10 mouse cellular contexts compared by ENCODE assay signal in the genomic region with DNA sequence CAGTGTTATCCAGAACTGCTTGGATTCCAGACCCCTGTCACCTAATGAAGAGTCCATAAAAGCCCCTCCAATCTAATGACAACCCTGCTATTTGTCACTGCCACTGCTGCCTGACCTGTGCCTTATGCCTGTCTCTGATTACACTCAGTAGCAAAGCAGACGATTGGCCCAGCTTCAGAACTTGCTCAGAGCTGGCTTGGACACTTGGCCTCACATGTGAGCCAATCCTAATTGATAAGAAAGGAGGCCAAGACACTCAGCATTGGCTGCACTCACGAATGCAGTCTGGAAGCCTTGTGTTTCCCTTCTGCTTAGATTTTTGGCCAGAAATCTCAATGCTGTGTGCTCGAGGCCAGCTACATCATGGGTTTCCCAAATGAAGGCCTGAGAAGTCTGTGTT. TPM values are rescaled to one million over a fixed set of nuclear protein-coding genes. Genes with fewer than 3 reads are reported as not detected.
DNase-seq lines count a peak whose midpoint lies in the region; ATAC-seq and TF ChIP-seq lines count a peak whose summit lies in the region.
"Had no signal": no experiment of that assay in that cellular context is flagged by ENCODE, and none has a peak within 500 bp of the region (broad histone marks: within the 10 kb centered on the region; RNA-seq: fewer than 3 reads in every experiment).

No protein-coding gene starts in this region.

- no peak for ATAC-seq in megakaryocyte, adult 5-6 weeks (ENCODE audit: poor library complexity, severe bottlenecking)
- peak; percentile 40 for ATAC-seq in heart, postnatal 0 days (ENCODE audit: insufficient read depth, low read depth)
- peak; percentile 16; the same call in 1 of the 2 replicates for ATAC-seq in megakaryocyte-erythroid progenitor cell, adult 5-6 weeks (replicated peaks; ENCODE audit: low FRiP score, low TSS enrichment, poor library complexity, severe bottlenecking)

- no peak overlapping the region for H3K4me2 ChIP-seq in heart, postnatal 0 days (ENCODE audit: low read depth, low read length)
- H3K4me2 ChIP-seq: embryonic facial prominence, embryonic 15.5 days had no signal

- no peak for TF ChIP-seq EP300 in heart, postnatal 0 days (IDR thresholded peaks at IDR 0.05; ENCODE audit: low read depth)

- peaks cover 89% of the 10 kb centered on the region for H3K4me1 ChIP-seq in megakaryocyte, embryonic 14.5 days
- H3K4me1 ChIP-seq in heart, postnatal 0 days (ENCODE audit: control insufficient read depth, insufficient read depth) = 0 out of 2 replicates have a peak, but pooled peaks cover 10% of the 10 kb centered on the region
- peaks cover 8% of the 10 kb centered on the region for H3K4me1 ChIP-seq in midbrain, embryonic 10.5 days

- H3K27me3 ChIP-seq in megakaryocyte, embryonic 14.5 days (replicated peaks) = peaks cover 7% of the 10 kb centered on the region
- no peaks in the 10 kb centered on the region for H3K27me3 ChIP-seq in heart, postnatal 0 days (ENCODE audit: control insufficient read depth, insufficient read depth, low read length)
- no peaks in the 10 kb centered on the region for H3K27me3 ChIP-seq in midbrain, embryonic 10.5 days (ENCODE audit: low read depth, poor library complexity, severe bottlenecking)
- H3K27me3 ChIP-seq: embryonic facial prominence, embryonic 15.5 days had no signal

- 26% methylated on average over 3 of the region's 3 CpGs for WGBS in heart, postnatal 0 days
- WGBS in midbrain, embryonic 10.5 days = 77% methylated on average over 3 of the region's 3 CpGs

- peaks cover 38% of the 10 kb centered on the region for H3K9me3 ChIP-seq in megakaryocyte, embryonic 14.5 days
- H3K9me3 ChIP-seq in heart, postnatal 0 days (replicated peaks; ENCODE audit: control insufficient read depth, low read length) = peaks cover 21% of the 10 kb centered on the region
- peaks cover 3% of the 10 kb centered on the region; the same call in 1 of the 2 replicates for H3K9me3 ChIP-seq in midbrain, embryonic 10.5 days (replicated peaks)

- DNase-seq in cerebellum, postnatal 14 days = peak; percentile 91 to 92
- DNase-seq in heart, postnatal 0 days (ENCODE audit: low spot score) = no peak
- DNase-seq in midbrain, embryonic 10.5 days (ENCODE audit: low spot score) = no peak
- DNase-seq in layer of hippocampus, adult 2 months (ENCODE audit: low spot score in 2 of 2) = no peak
- DNase-seq: kidney, postnatal 36 days had no signal

- no peak for TF ChIP-seq CTCF in heart, postnatal 0 days (IDR thresholded peaks at IDR 0.05; ENCODE audit: low read depth)
- TF ChIP-seq CTCF in layer of hippocampus, adult 2 months (conservative IDR thresholded peaks at IDR 0.05) = no peak

- H3K36me3 ChIP-seq in megakaryocyte, embryonic 14.5 days (replicated peaks; ENCODE audit: low read length) = peaks cover 36% of the 10 kb centered on the region
- peaks cover 11% of the 10 kb centered on the region for H3K36me3 ChIP-seq in heart, postnatal 0 days (replicated peaks; ENCODE audit: control insufficient read depth, insufficient read depth, low read length)
- no peaks in the 10 kb centered on the region for H3K36me3 ChIP-seq in midbrain, embryonic 10.5 days

- no peak overlapping the region for H3K9ac ChIP-seq in heart, postnatal 0 days (replicated peaks; ENCODE audit: low read depth, low read length)
- H3K9ac ChIP-seq: embryonic facial prominence, embryonic 15.5 days had no signal

- H3K27ac ChIP-seq in heart, postnatal 0 days (ENCODE audit: low read depth) = no peak overlapping the region
- H3K27ac ChIP-seq in midbrain, embryonic 10.5 days (replicated peaks) = no peak overlapping the region
- H3K27ac ChIP-seq in layer of hippocampus, adult 2 months = no peak overlapping the region
- H3K27ac ChIP-seq: embryonic facial prominence, embryonic 15.5 days had no signal

- H3K4me3 ChIP-seq in megakaryocyte, embryonic 14.5 days (replicated peaks) = peak overlapping the region; percentile 34
- no peak overlapping the region for H3K4me3 ChIP-seq in heart, postnatal 0 days (ENCODE audit: low read depth, low read length)
- no peak overlapping the region for H3K4me3 ChIP-seq in midbrain, embryonic 10.5 days
- H3K4me3 ChIP-seq in layer of hippocampus, adult 2 months = no peak overlapping the region
- H3K4me3 ChIP-seq: embryonic facial prominence, embryonic 15.5 days; myocyte had no signal

RNA-seq across cellular contexts. Expression of gene Tgfbr1, which starts 57.5 kb away (rescaled TPM):
- 0.79 TPM in 1 of 2 replicates, not detected in the other for polyA plus RNA-seq in megakaryocyte, embryonic 14.5 days (2012; ENCODE audit: insufficient read depth, low replicate concordance)
- total RNA-seq in megakaryocyte, adult 5-6 weeks (2015) = 22.9 and 25.3 TPM in 2 replicates
- total RNA-seq in megakaryocyte, adult 5-6 weeks (2017) = 27.8 and 32.9 TPM in 2 replicates
- total RNA-seq in heart, postnatal 0 days (2014; rRNA removed; ENCODE audit: low replicate concordance) = 19.8 and 21.8 TPM in 2 replicates
- polyA plus RNA-seq in heart, postnatal 0 days (2015; fragmentation: Nextera tagmentation; extraction: Ambion mirVana) = 7.6 and 7.8 TPM in 2 replicates
- total RNA-seq in megakaryocyte-erythroid progenitor cell, adult 5-6 weeks (2014; fragmentation: Nextera tagmentation) = 11.1 and 11.6 TPM in 2 replicates
- 8.5 and 17.7 TPM in 2 replicates for total RNA-seq in megakaryocyte-erythroid progenitor cell, adult 5-6 weeks (2017)
- polyA plus RNA-seq in midbrain, embryonic 10.5 days (2016; fragmentation: Nextera tagmentation; extraction: Ambion mirVana) = 90.0 and 110 TPM in 2 replicates
- total RNA-seq in layer of hippocampus, adult 2 months (2021) = 10 to 100 TPM; 19.9 to 24.4 TPM

Comparison
In these comparisons a context has a peak if more than half of its experiments do, and no peak if none do; other contexts are left out.
1. DNase-seq: peak in cerebellum, postnatal 14 days (2 of 2); none in heart, postnatal 0 days (single experiment), midbrain, embryonic 10.5 days (single experiment) and layer of hippocampus, adult 2 months (0 of 2).